In genomic region chr4:124802309-124803260, GRCm38 (mm10) we compare ENCODE assay signal across 8 mouse cellular contexts. TPM values are rescaled to one million over a fixed set of nuclear protein-coding genes. Genes with fewer than 3 reads are reported as not detected.
DNase-seq lines count a peak whose midpoint lies in the region; ATAC-seq lines count a peak whose summit lies in the region.

No protein-coding gene starts in this region.

- H3K4me3 ChIP-seq in intestine, embryonic 14.5 days (ENCODE audit: low read depth, low read length), result peak overlapping the region; percentile 77

- no peaks in the 10 kb centered on the region for H3K27me3 ChIP-seq in intestine, embryonic 14.5 days (replicated peaks; ENCODE audit: control insufficient read depth, insufficient read depth, low read length)

- peak; percentile 97 for DNase-seq in adipocyte (ENCODE audit: low spot score)
- peak; percentile 98 for DNase-seq in embryo, embryonic 10 days (ENCODE audit: low spot score)
- peak; percentile 98 for DNase-seq in gastrocnemius, postnatal 14 days
- peak; percentile 98 for DNase-seq in intestine, embryonic 14.5 days (ENCODE audit: low spot score)
- peak; percentile 95 for DNase-seq in left cerebral cortex, postnatal 14 days (ENCODE audit: low spot score in 2 of 2)
- peak; percentile 97 for DNase-seq in mesoderm, embryonic 11.5 days (ENCODE audit: low read depth, low spot score)
- peak; percentile 92 to 95 for DNase-seq in right cerebral cortex, postnatal 36 days (ENCODE audit: low spot score in 2 of 2)
- peak; percentile 96 for DNase-seq in yolk sac, embryonic 10.5 days (ENCODE audit: low spot score)

- peak; percentile 99 for ATAC-seq in intestine, embryonic 14.5 days (replicated peaks; ENCODE audit: low FRiP score, low TSS enrichment, low read depth)

- H3K27ac ChIP-seq in intestine, embryonic 14.5 days (ENCODE audit: low read depth), result peak overlapping the region; percentile 97

- H3K9ac ChIP-seq in intestine, embryonic 14.5 days (ENCODE audit: low read length), result peak overlapping the region; percentile 93

- intact Hi-C loops in gastrocnemius, postnatal 14 days (cut with DNase I; ENCODE audit: low total_unique reads), result loop anchor here (5.0 kb wide), 1 partner anchor 45 kb away; no protein-coding TSS in a partner anchor
- intact Hi-C loops in left cerebral cortex, postnatal 14 days (cut with DNase I), result loop anchor here (2.0 kb wide), 1 partner anchor 44 kb away; no protein-coding TSS in a partner anchor

- H3K9me3 ChIP-seq in intestine, embryonic 14.5 days (ENCODE audit: control insufficient read depth, low read length), result no peaks in the 10 kb centered on the region

- H3K36me3 ChIP-seq in intestine, embryonic 14.5 days (ENCODE audit: control insufficient read depth, insufficient read depth, low read length), result peaks cover 57% of the 10 kb centered on the region

- WGBS in intestine, embryonic 14.5 days, result 1% methylated on average over 51 of the region's 53 CpGs

- H3K4me1 ChIP-seq in intestine, embryonic 14.5 days (replicated peaks; ENCODE audit: control insufficient read depth, insufficient read depth, low read length), result peaks cover 7% of the 10 kb centered on the region

- peak overlapping the region; percentile 65 for H3K4me2 ChIP-seq in intestine, embryonic 14.5 days (ENCODE audit: low read length)

RNA-seq across cellular contexts. Expression of gene Mtf1, which starts 0.7 kb away (rescaled TPM):
- total RNA-seq in gastrocnemius, postnatal 14 days (2021), result 10 to 100 TPM in 1 of 2 experiments, 1 to 10 TPM in 1; 8.0 to 10.7 TPM
- 11.9 and 13.2 TPM in 2 replicates for polyA plus RNA-seq in intestine, embryonic 14.5 days (2014; fragmentation: Nextera tagmentation; extraction: Ambion mirVana)
- total RNA-seq in left cerebral cortex, postnatal 14 days (2021), result 10 to 100 TPM; 24.5 to 25.8 TPM

RNA-seq across cellular contexts. Expression of gene Yrdc, which starts 47.9 kb away (rescaled TPM):
- 1 to 10 TPM; 7.9 to 8.4 TPM for total RNA-seq in gastrocnemius, postnatal 14 days (2021)
- 41.6 and 41.7 TPM in 2 replicates for polyA plus RNA-seq in intestine, embryonic 14.5 days (2014; fragmentation: Nextera tagmentation; extraction: Ambion mirVana)
- total RNA-seq in left cerebral cortex, postnatal 14 days (2021), result 10 to 100 TPM; 29.6 to 29.7 TPM

RNA-seq across cellular contexts. Expression of gene 1110065P20Rik, which starts 48.4 kb away (rescaled TPM):
- 10 to 100 TPM; 20.2 to 21.4 TPM for total RNA-seq in gastrocnemius, postnatal 14 days (2021)
- polyA plus RNA-seq in intestine, embryonic 14.5 days (2014; fragmentation: Nextera tagmentation; extraction: Ambion mirVana), result 46.0 and 54.4 TPM in 2 replicates
- total RNA-seq in left cerebral cortex, postnatal 14 days (2021), result 10 to 100 TPM; 88.7 to 91.2 TPM

RNA-seq across cellular contexts. Expression of gene Maneal, which starts 59.4 kb away (rescaled TPM):
- under 1 TPM; 0.16 TPM for total RNA-seq in gastrocnemius, postnatal 14 days (2021)
- polyA plus RNA-seq in intestine, embryonic 14.5 days (2014; fragmentation: Nextera tagmentation; extraction: Ambion mirVana), result 1.0 and 1.5 TPM in 2 replicates
- 10 to 100 TPM; 51.1 to 55.7 TPM for total RNA-seq in left cerebral cortex, postnatal 14 days (2021)

Comparison
In these comparisons a context has a peak if more than half of its experiments do, and no peak if none do; other contexts are left out.
1. Peak in every context shown above with its lines: DNase-seq, ATAC-seq, H3K4me3 ChIP-seq and H3K27ac ChIP-seq.
2. RNA of gene 1110065P20Rik, which starts 48.4 kb away (total RNA-seq): 88.7 to 91.2 TPM in left cerebral cortex, postnatal 14 days; 20.2 to 21.4 TPM in gastrocnemius, postnatal 14 days; every median in the first group is over 4 times any median in the second.